Mouse (Mus musculus) MEL (cell line): Measurements from ENCODE around the gene Apbb2.

Experiments used
- CHD2 ChIP-seq: IDR thresholded peaks from 2 replicates; pipeline ENCODE4 v1.6.1; 2011; ENCODE audit warnings: low read length, improper control_type of control experiment
- CTCF ChIP-seq, 3 experiments: IDR thresholded peaks in 2 of 3; conservative IDR thresholded peaks in 1 of 3; 2 replicates each; pipeline ENCODE4 v1.5.1; 2011 to 2012; ENCODE audit warnings: low read length in 3 of 3, low read depth in 2 of 3, mild to moderate bottlenecking in 2 of 3, improper control_type of control experiment in 1 of 3, inconsistent platforms in 1 of 3, mixed read lengths in 1 of 3, moderate library complexity in 1 of 3; ENCODE audit not compliant: control insufficient read depth in 1 of 3, insufficient read depth in 1 of 3, poor library complexity in 1 of 3, severe bottlenecking in 1 of 3
- E2F4 ChIP-seq: IDR thresholded peaks from 2 replicates; pipeline ENCODE4 v1.6.1; 2011; ENCODE audit warnings: low read depth, low read length, improper control_type of control experiment, borderline replicate concordance
- GATA1 ChIP-seq: IDR thresholded peaks from 2 replicates; pipeline ENCODE4 v1.6.1; 2011; ENCODE audit warnings: low read depth, low read length, improper control_type of control experiment
- HCFC1 ChIP-seq: IDR thresholded peaks from 2 replicates; pipeline ENCODE4 v1.6.1; 2012; ENCODE audit warnings: low read depth, mild to moderate bottlenecking, inconsistent platforms, low read length, improper control_type of control experiment, moderate library complexity
- POLR2A ChIP-seq, 2 experiments: IDR thresholded peaks; 2 replicates each; pipeline ENCODE4 v1.6.1; 2011 to 2012; ENCODE audit warnings: low read length in 2 of 2, mild to moderate bottlenecking in 2 of 2, control low read depth in 1 of 2, improper control_type of control experiment in 1 of 2, low read depth in 1 of 2, moderate library complexity in 1 of 2; ENCODE audit not compliant: control insufficient read depth in 1 of 2, insufficient read depth in 1 of 2, poor library complexity in 1 of 2
- POLR2AphosphoS5 ChIP-seq: IDR thresholded peaks from 2 replicates; pipeline ENCODE4 v1.6.1; 2012; ENCODE audit warnings: low read depth, borderline replicate concordance, mild to moderate bottlenecking, inconsistent platforms, low read length, moderate library complexity, mixed read lengths
- SIN3A ChIP-seq: IDR thresholded peaks from 2 replicates; pipeline ENCODE4 v1.6.1; 2012; ENCODE audit warnings: low read length, improper control_type of control experiment, inconsistent platforms
- TAL1 ChIP-seq: IDR thresholded peaks from 2 replicates; pipeline ENCODE4 v1.6.1; 2012; ENCODE audit warnings: mild to moderate bottlenecking, inconsistent platforms, low read length, moderate library complexity, mixed read lengths

DNA sequence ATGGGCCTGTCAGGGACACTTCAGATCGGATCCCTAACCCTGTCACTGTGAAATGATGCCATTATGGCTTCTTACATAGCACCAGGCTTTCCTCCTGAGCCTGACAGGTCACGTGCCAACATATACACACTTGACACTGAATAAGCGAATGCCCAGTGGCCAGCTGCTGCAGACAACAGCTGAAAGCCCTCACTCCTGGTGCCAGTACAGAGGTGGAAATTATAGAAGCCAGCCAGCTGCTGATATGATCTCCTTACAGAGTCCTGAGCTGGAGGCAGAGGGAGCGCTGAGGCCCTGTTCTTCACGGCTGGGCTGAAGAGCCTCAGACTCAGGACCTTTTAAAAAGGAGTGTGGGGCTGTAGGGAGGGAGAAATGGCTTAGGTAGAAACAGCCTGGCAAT lies 234.5 kb downstream of the Apbb2 start:
- TF ChIP-seq CTCF (IDR thresholded peaks at IDR 0.05 in 2 of 3, conservative IDR thresholded peaks at IDR 0.05 in 1 of 3; ENCODE audit: control insufficient read depth in 1 of 3, insufficient read depth in 1 of 3, low read depth in 2 of 3, low read length in 3 of 3, poor library complexity in 1 of 3, severe bottlenecking in 1 of 3), result no peak
- TF ChIP-seq HCFC1, result no peak
- no peak for TF ChIP-seq POLR2AphosphoS5
- TF ChIP-seq POLR2A (IDR thresholded peaks at IDR 0.05; ENCODE audit: control insufficient read depth in 1 of 2, insufficient read depth in 1 of 2, low read depth in 1 of 2, low read length in 2 of 2, poor library complexity in 1 of 2), result no peak
- no peak for TF ChIP-seq SIN3A
- no peak for TF ChIP-seq TAL1
- TF ChIP-seq E2F4, result no peak
- TF ChIP-seq GATA1, result no peak
- no peak for TF ChIP-seq CHD2
